Mouse (Mus musculus) C2C12 (cell line): ENCODE measurements around the gene Rtn4. TPM values are rescaled to one million over a fixed set of nuclear protein-coding genes. Genes with fewer than 3 reads are reported as not detected.
A peak's percentile ranks its signal among the peaks of the same experiment; 100 is the strongest.

ENCODE experiments used
- H3K27me3 ChIP-seq: one replicate; pipeline ENCODE4 v1.6.1; 2011; ENCODE audit not compliant: control insufficient read depth, insufficient read depth, insufficient read length
- H3K36me3 ChIP-seq: one replicate; pipeline ENCODE4 v1.6.1; 2011; ENCODE audit not compliant: control insufficient read depth, insufficient read depth
- H3K4me3 ChIP-seq: one replicate; pipeline ENCODE4 v1.5.1; 2011; ENCODE audit warnings: mild to moderate bottlenecking, control low read depth; ENCODE audit not compliant: poor library complexity, insufficient read depth, severe bottlenecking
- H3K79me2 ChIP-seq: one replicate; pipeline ENCODE4 v1.6.1; 2011; ENCODE audit not compliant: control insufficient read depth, insufficient read depth
- H3K79me3 ChIP-seq: one replicate; pipeline ENCODE4 v1.6.1; 2011; ENCODE audit warnings: low read depth, control low read depth
- H3ac ChIP-seq: one replicate; pipeline ENCODE3; 2011; ENCODE audit warnings: low read depth; ENCODE audit not compliant: control insufficient read depth, insufficient read length
- CEBPB ChIP-seq: IDR thresholded peaks from one replicate; pipeline ENCODE4 v1.6.1; 2011; ENCODE audit warnings: low read depth, mild to moderate bottlenecking, control low read depth, moderate library complexity
- CTCF ChIP-seq: IDR thresholded peaks from one replicate; pipeline ENCODE4 v1.5.1; 2011; ENCODE audit not compliant: control insufficient read depth, insufficient read depth, insufficient read length
- FOSL1 ChIP-seq: IDR thresholded peaks from one replicate; pipeline ENCODE4 v1.8.0; 2011; ENCODE audit warnings: mild to moderate bottlenecking, low read length; ENCODE audit not compliant: poor library complexity, insufficient read depth, severe bottlenecking
- MAX ChIP-seq: IDR thresholded peaks from one replicate; pipeline ENCODE4 v1.6.1; 2011; ENCODE audit warnings: mild to moderate bottlenecking, control low read depth
- MYOD1 ChIP-seq: IDR thresholded peaks from one replicate; pipeline ENCODE4 v1.6.1; 2011; ENCODE audit warnings: low read depth; ENCODE audit not compliant: control insufficient read depth, insufficient read length
- MYOG ChIP-seq: IDR thresholded peaks from one replicate; pipeline ENCODE4 v1.6.1; 2011; ENCODE audit not compliant: control insufficient read depth, insufficient read length; ENCODE audit errors: extremely low read depth
- USF1 ChIP-seq: IDR thresholded peaks from one replicate; pipeline ENCODE4 v1.6.1; 2011; ENCODE audit warnings: low read depth, mild to moderate bottlenecking, control low read depth, moderate library complexity
- polyA plus RNA-seq: library from polyadenylated mRNA; unstranded; fragments of >200 nt; fragmentation: generic; extraction: Trizol; gene quantifications from one replicate; pipeline ENCODE4 v1.2.1, GENCODE M21; 2012; ENCODE audit warnings: missing spikeins

The Rtn4 gene
- polyA plus RNA-seq, 1 experiment = 213 TPM

DNA sequence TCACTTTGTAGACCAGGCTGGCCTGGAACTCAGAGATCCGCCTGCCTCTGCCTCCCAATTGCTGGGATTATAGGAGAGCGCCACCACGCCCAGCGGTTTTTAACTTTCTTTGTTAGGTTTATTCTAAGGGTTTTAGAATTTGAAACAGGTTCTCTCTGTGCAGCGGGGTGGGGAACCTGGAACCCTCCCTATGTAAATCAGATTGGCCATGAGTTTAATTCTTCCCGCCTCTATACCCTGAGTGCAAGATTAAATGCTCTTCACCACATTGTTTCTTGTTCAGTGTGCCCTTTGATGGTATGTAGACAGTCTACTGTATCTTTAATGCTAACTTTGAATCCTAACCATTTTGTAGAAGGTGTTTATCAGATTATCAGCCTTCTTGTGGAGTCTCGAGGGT lies 21.4 kb downstream of the Rtn4 start:
- Histone ChIP-seq H3K79me3 (peaks cover 97% of the 10 kb centered on the region), H3K27me3 (no peaks in the 10 kb centered on the region), H3K4me3 (no peak overlapping the region), H3K79me2 (peaks cover 100% of the 10 kb centered on the region), H3K36me3 (peaks cover 38% of the 10 kb centered on the region), H3ac (no peak overlapping the region)
- no peak for TF ChIP-seq MYOG
- no peak for TF ChIP-seq FOSL1
- TF ChIP-seq USF1 = no peak
- no peak for TF ChIP-seq CTCF

DNA sequence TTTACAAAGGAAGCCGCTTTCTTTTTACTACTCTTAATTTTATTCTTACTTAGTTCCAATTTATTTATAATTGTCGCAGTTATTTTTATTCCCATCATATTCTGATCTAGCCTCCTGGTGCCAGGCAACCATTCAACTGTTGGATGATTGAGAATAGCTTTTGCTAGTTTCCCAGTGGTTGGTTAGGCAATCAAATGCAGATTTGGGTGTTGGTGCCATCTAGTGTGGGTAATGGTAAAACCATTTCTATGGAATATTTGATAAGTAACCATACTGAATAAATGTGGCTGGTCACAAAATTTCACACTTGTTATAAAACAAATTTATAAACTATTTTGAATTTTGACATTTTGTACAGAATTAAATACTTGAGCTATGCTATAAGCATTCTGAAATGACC lies 22.0 kb downstream of the Rtn4 start:
- peaks cover 97% of the 10 kb centered on the region for H3K79me3 ChIP-seq
- peaks cover 36% of the 10 kb centered on the region for H3K36me3 ChIP-seq
- no peak overlapping the region for H3K4me3 ChIP-seq
- no peaks in the 10 kb centered on the region for H3K27me3 ChIP-seq
- TF ChIP-seq CEBPB (peak; percentile 82), CTCF (no peak)
- H3ac ChIP-seq = no peak overlapping the region
- peaks cover 100% of the 10 kb centered on the region for H3K79me2 ChIP-seq

DNA sequence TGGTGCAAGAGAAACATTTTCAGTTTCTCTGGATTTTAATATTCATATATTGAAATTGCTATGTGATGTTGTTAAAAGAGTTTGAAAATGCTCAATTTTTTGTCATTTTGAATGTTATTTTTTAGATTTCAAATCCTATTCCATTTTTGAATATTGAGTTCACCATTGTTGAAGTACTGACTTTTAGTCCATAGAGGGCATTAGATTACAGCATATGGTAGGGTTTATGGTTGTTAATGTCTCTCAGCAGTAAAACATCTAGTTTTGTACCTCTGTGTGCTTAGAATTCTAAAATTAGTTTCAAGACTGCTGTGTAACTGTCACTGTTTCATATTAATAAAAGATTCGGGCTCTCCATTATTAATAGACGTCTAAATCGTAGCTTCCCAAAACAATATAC lies 22.8 kb downstream of the Rtn4 start:
- H3K79me3 ChIP-seq = peaks cover 96% of the 10 kb centered on the region
- H3K79me2 ChIP-seq = peaks cover 100% of the 10 kb centered on the region
- no peak overlapping the region for H3K4me3 ChIP-seq
- H3ac ChIP-seq = no peak overlapping the region
- H3K27me3 ChIP-seq = no peaks in the 10 kb centered on the region
- peaks cover 32% of the 10 kb centered on the region for H3K36me3 ChIP-seq
- no peak for TF ChIP-seq MYOD1
- no peak for TF ChIP-seq CTCF
- TF ChIP-seq MAX = no peak
- TF ChIP-seq CEBPB = no peak
- TF ChIP-seq USF1 = no peak
- TF ChIP-seq MYOG = no peak
- no peak for TF ChIP-seq FOSL1

DNA sequence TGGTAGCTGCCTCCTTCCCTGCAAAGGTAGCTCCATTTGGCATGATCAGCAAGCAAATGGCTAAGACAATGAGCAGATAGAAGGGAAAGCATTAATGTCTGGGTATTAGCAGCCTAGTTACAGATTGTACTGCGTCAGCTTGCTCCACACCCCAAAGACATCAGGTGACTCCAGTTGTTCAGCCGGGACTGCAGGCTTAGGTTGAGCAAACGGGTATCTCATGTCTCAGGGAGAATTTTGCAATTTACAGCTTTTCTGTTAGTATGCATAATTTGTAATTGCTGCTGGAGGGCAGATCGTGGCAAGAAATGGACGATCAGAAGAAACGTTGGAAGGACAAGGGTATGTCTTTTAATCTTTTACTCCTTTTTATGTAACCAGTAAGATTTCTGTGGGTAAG lies 25.8 kb downstream of the Rtn4 start:
- H3ac ChIP-seq = no peak overlapping the region
- peaks cover 97% of the 10 kb centered on the region for H3K79me3 ChIP-seq
- no peak for TF ChIP-seq MYOD1
- no peak for TF ChIP-seq MAX
- no peak for TF ChIP-seq FOSL1
- no peak for TF ChIP-seq USF1
- no peak for TF ChIP-seq CTCF
- no peak for TF ChIP-seq MYOG
- peaks cover 100% of the 10 kb centered on the region for H3K79me2 ChIP-seq
- no peaks in the 10 kb centered on the region for H3K27me3 ChIP-seq
- H3K36me3 ChIP-seq = peaks cover 43% of the 10 kb centered on the region
- no peak overlapping the region for H3K4me3 ChIP-seq

DNA sequence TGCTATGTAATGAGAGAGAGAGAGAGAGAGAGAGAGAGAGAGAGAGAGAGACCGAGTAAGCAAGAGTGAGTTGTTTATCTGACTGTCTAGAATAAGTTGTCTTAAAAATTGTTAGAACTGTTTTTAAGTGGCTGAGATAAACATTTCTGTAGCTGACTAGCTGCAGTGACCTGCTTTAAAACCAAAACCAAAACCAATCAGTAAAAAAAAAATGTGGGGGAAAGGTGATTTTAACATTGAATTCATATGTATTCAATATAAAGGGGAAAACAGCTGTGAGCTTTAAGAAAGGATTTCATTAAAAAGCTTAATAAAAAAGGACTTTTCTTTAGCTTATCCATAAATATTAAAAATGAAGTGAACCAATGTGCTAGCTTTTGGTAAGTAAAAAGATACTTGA lies 26.9 kb downstream of the Rtn4 start:
- H3K79me3 ChIP-seq = peaks cover 96% of the 10 kb centered on the region
- peaks cover 100% of the 10 kb centered on the region for H3K79me2 ChIP-seq
- no peak overlapping the region for H3K4me3 ChIP-seq
- no peaks in the 10 kb centered on the region for H3K27me3 ChIP-seq
- no peak overlapping the region for H3ac ChIP-seq
- H3K36me3 ChIP-seq = peaks cover 40% of the 10 kb centered on the region
- TF ChIP-seq MYOD1 = no peak
- no peak for TF ChIP-seq FOSL1
- no peak for TF ChIP-seq CTCF
- TF ChIP-seq USF1 = no peak
- no peak for TF ChIP-seq MAX
- TF ChIP-seq CEBPB = no peak

DNA sequence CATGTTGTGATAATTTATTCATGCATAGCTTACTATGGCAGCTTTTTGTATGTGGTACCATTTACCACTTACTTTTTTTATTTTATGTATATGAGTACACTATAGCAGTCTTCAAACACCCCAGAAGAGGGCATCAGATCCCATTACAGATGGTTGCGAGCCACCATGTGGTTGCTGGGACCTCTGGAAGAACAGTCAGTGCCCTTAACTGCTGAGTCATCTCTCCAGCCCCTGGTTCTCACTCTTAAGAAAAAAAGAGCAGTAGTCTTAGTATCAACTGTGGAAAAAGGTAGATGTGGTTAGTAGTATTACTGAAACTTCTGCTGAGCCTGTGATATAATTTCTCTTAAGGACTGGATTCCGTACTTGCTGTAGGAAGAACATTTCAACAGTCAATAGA lies 31.5 kb downstream of the Rtn4 start:
- H3K79me2 ChIP-seq = peaks cover 100% of the 10 kb centered on the region
- TF ChIP-seq MYOD1 = no peak
- no peak for TF ChIP-seq MAX
- TF ChIP-seq FOSL1 = no peak
- no peak for TF ChIP-seq MYOG
- TF ChIP-seq CEBPB = no peak
- TF ChIP-seq USF1 = no peak
- TF ChIP-seq CTCF = no peak
- H3K27me3 ChIP-seq = no peaks in the 10 kb centered on the region
- H3K36me3 ChIP-seq = peaks cover 39% of the 10 kb centered on the region
- H3ac ChIP-seq = no peak overlapping the region
- H3K4me3 ChIP-seq = no peak overlapping the region
- peaks cover 97% of the 10 kb centered on the region for H3K79me3 ChIP-seq
